Mouse (Mus musculus): Measurements from ENCODE around the gene Pnp2. TPM values are rescaled to one million over a fixed set of nuclear protein-coding genes. Genes with fewer than 3 reads are reported as not detected.

The Pnp2 gene
- total and polyA plus RNA-seq, 3 experiments = 0.65 to 1.7 TPM; not detected in 1

DNA sequence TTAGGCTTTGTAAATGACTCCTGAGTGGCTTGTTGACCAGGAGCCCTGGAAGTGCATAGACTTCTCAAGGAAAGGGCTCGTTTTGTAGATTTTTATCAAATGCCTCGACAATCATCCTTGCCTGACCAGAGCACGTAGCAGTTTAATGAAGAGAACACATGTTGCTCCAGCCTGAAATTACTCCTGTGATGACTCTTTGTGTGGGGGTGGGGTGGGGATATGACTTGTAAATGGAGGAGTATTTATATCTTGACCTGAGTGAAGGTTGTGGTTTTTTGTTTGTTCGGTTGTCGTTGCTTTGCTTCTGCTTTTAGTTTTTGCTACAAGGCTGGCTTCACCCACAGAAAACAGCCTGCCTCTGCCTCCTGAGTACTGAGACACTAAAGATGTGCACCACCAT, 26.0 kb downstream of the Pnp2 start:
- TF ChIP-seq MAFK (IDR thresholded peaks at IDR 0.05; ENCODE audit: borderline replicate concordance, low read depth, low read length) (no peak), USF1 (IDR thresholded peaks at IDR 0.05; ENCODE audit: low read depth, low read length) (no peak), ZMIZ1 (IDR thresholded peaks at IDR 0.05; ENCODE audit: low read depth, low read length) (no peak), SMC3 (IDR thresholded peaks at IDR 0.05; ENCODE audit: low read depth, low read length) (no peak), MYB (IDR thresholded peaks at IDR 0.05; ENCODE audit: low read depth, low read length) (no peak), E2F4 (IDR thresholded peaks at IDR 0.05; ENCODE audit: borderline replicate concordance, low read depth, low read length) (no peak), RAD21 (IDR thresholded peaks at IDR 0.05; ENCODE audit: low read depth, low read length) (no peak), SIN3A (IDR thresholded peaks at IDR 0.05; ENCODE audit: low read length) (no peak), MAZ (IDR thresholded peaks at IDR 0.05; ENCODE audit: low read depth, low read length) (no peak), ETS1 (IDR thresholded peaks at IDR 0.05; ENCODE audit: low read depth, low read length) (no peak)

GRCm38 (mm10) chr14:50987668-50988067, 31.9 kb downstream of the Pnp2 start:
- peaks cover 0 to 6% of the 10 kb centered on the region in 2 experiments; a peak in 2 of 4 replicates for H3K36me3 ChIP-seq (ENCODE audit: control insufficient read depth in 1 of 2, insufficient read depth in 2 of 2, low read length in 2 of 2)
- no peak overlapping the region for H3K27ac ChIP-seq (ENCODE audit: control insufficient read depth, low read depth, low read length)
- no peak overlapping the region for H3K9ac ChIP-seq (ENCODE audit: control insufficient read depth, low read depth, low read length, poor library complexity, severe bottlenecking)
- no peak overlapping the region for H3K4me3 ChIP-seq (ENCODE audit: control insufficient read depth in 1 of 2, insufficient read depth in 1 of 2, low read depth in 2 of 2, low read length in 2 of 2)
- no peaks in the 10 kb centered on the region for H3K79me2 ChIP-seq (ENCODE audit: control insufficient read depth, insufficient read depth, low read length, poor library complexity)
- peaks cover 0 to 1% of the 10 kb centered on the region in 2 experiments; a peak in 1 of 4 replicates for H3K27me3 ChIP-seq (ENCODE audit: control insufficient read depth in 1 of 2, insufficient read depth in 2 of 2, low read length in 2 of 2)
- H3K9me3 ChIP-seq (replicated peaks; ENCODE audit: insufficient read depth, low read length) = no peaks in the 10 kb centered on the region
- no peaks in the 10 kb centered on the region for H3K4me1 ChIP-seq (ENCODE audit: control insufficient read depth in 1 of 2, insufficient read depth in 2 of 2, low read length in 2 of 2)
- no peak for DNase-seq (ENCODE audit: low read depth, low spot score)
- no peak for TF ChIP-seq MAFK (IDR thresholded peaks at IDR 0.05; ENCODE audit: borderline replicate concordance, low read depth, low read length)
- TF ChIP-seq MAX (IDR thresholded peaks at IDR 0.05; ENCODE audit: low read length) = no peak
- no peak for TF ChIP-seq ZC3H11A (IDR thresholded peaks at IDR 0.05; ENCODE audit: low read depth, low read length)
- TF ChIP-seq SMC3 (IDR thresholded peaks at IDR 0.05; ENCODE audit: low read depth, low read length) = no peak
- TF ChIP-seq CHD2 (IDR thresholded peaks at IDR 0.05; ENCODE audit: low read length) = no peak
- TF ChIP-seq HCFC1 (IDR thresholded peaks at IDR 0.05; ENCODE audit: low read depth, low read length) = no peak
- no peak for TF ChIP-seq CTCF (IDR thresholded peaks at IDR 0.05 in 2 of 3, conservative IDR thresholded peaks at IDR 0.05 in 1 of 3; ENCODE audit: control insufficient read depth in 1 of 3, insufficient read depth in 1 of 3, low read depth in 2 of 3, low read length in 3 of 3, poor library complexity in 1 of 3, severe bottlenecking in 1 of 3)
- TF ChIP-seq UBTF (IDR thresholded peaks at IDR 0.05; ENCODE audit: borderline replicate concordance, insufficient read depth, low read depth, low read length) = no peak
- no peak for TF ChIP-seq RCOR1 (IDR thresholded peaks at IDR 0.05; ENCODE audit: low read depth, low read length)
- TF ChIP-seq TAL1 (IDR thresholded peaks at IDR 0.05; ENCODE audit: low read length) = no peak
- TF ChIP-seq POLR2AphosphoS5 (IDR thresholded peaks at IDR 0.05; ENCODE audit: borderline replicate concordance, low read depth, low read length) = no peak
- no peak for TF ChIP-seq CHD1 (IDR thresholded peaks at IDR 0.05; ENCODE audit: low read depth, low read length)
- TF ChIP-seq TCF12 (IDR thresholded peaks at IDR 0.05; ENCODE audit: low read depth, low read length) = no peak
- TF ChIP-seq ZNF384 (IDR thresholded peaks at IDR 0.05; ENCODE audit: low read depth, low read length) = no peak
- no peak for TF ChIP-seq MYC (IDR thresholded peaks at IDR 0.05; ENCODE audit: low read depth, low read length)
- no peak for TF ChIP-seq GABPA (IDR thresholded peaks at IDR 0.05; ENCODE audit: low read depth, low read length)
- TF ChIP-seq ETS1 (IDR thresholded peaks at IDR 0.05; ENCODE audit: low read depth, low read length) = no peak
- TF ChIP-seq RAD21 (IDR thresholded peaks at IDR 0.05; ENCODE audit: low read depth, low read length) = no peak
- no peak for TF ChIP-seq EP300 (IDR thresholded peaks at IDR 0.05; ENCODE audit: low read depth in 1 of 2, low read length in 2 of 2)
- no peak for TF ChIP-seq GATA1 (IDR thresholded peaks at IDR 0.05; ENCODE audit: low read depth, low read length)

More for the DNA sequence above, 26.0 kb downstream of the Pnp2 start:
- H3K9ac ChIP-seq (ENCODE audit: control insufficient read depth, low read depth, low read length, poor library complexity, severe bottlenecking) = no peak overlapping the region
- no peaks in the 10 kb centered on the region for H3K9me3 ChIP-seq (replicated peaks; ENCODE audit: insufficient read depth, low read length)
- peak overlapping the region in 1 of 2 experiments; percentile 7; a peak in 2 of 4 replicates for H3K4me3 ChIP-seq (ENCODE audit: control insufficient read depth in 1 of 2, insufficient read depth in 1 of 2, low read depth in 2 of 2, low read length in 2 of 2)
- no peaks in the 10 kb centered on the region for H3K79me2 ChIP-seq (ENCODE audit: control insufficient read depth, insufficient read depth, low read length, poor library complexity)
- H3K36me3 ChIP-seq (ENCODE audit: control insufficient read depth in 1 of 2, insufficient read depth in 2 of 2, low read length in 2 of 2) = no peaks in the 10 kb centered on the region; a peak in 2 of 4 replicates
- DNase-seq (ENCODE audit: low read depth, low spot score) = peak; percentile 48
- peaks cover 0 to 1% of the 10 kb centered on the region in 2 experiments; a peak in 1 of 4 replicates for H3K27me3 ChIP-seq (ENCODE audit: control insufficient read depth in 1 of 2, insufficient read depth in 2 of 2, low read length in 2 of 2)
- H3K4me1 ChIP-seq (ENCODE audit: control insufficient read depth in 1 of 2, insufficient read depth in 2 of 2, low read length in 2 of 2) = peaks cover 3 to 13% of the 10 kb centered on the region in 2 experiments; a peak in 2 of 4 replicates
- peak overlapping the region; percentile 47; the same call in 1 of the 2 replicates for H3K27ac ChIP-seq (ENCODE audit: control insufficient read depth, low read depth, low read length)
